8 mouse cellular contexts compared by ENCODE assay signal in the genomic region with DNA sequence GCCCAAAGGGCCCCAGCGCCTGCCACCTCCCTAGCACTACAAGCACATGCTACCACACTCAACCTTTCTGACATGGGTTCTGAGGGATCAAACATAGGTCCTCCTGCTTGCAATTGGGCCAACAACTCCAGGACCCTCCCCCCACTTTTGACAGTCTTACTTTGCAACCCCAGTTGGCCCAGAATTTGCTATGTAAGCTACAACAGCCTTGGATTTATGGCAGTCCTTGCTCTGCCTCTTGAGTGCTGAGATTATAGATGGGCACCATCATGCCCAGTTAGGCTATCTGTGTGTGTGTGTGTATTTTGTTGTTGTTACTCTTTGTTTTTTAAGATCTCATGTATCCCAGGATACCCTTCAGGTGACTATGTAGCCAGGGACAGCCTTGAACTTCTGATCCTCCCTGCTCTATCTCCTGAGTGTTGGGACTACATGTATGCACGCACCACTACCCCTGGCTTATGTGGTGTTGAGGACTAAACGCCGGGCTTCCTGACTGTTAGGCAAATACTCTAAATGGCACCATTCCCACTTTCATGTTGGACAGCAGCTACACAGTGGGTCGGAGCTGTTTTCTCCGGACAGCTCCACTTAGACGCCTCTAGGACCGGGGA. TPM values are rescaled to one million over a fixed set of nuclear protein-coding genes. Genes with fewer than 3 reads are reported as not detected.
DNase-seq lines count a peak whose midpoint lies in the region; ATAC-seq and TF ChIP-seq lines count a peak whose summit lies in the region.

No protein-coding gene starts in this region.

- ATAC-seq in kidney, embryonic 16.5 days (ENCODE audit: low FRiP score, low TSS enrichment): no peak
- no peak; the same call in 1 of the 2 replicates for ATAC-seq in hindbrain, postnatal 0 days
- no peak for ATAC-seq in midbrain, embryonic 15.5 days (replicated peaks)
- ATAC-seq in frontal cortex, adult (ENCODE audit: low TSS enrichment): no peak

- no peaks in the 10 kb centered on the region for H3K27me3 ChIP-seq in kidney, embryonic 16.5 days (ENCODE audit: insufficient read depth, low read length)
- peaks cover 5% of the 10 kb centered on the region; the same call in 1 of the 2 replicates for H3K27me3 ChIP-seq in embryonic facial prominence, embryonic 10.5 days (replicated peaks; ENCODE audit: low read depth, poor library complexity, severe bottlenecking)
- H3K27me3 ChIP-seq in hindbrain, postnatal 0 days (ENCODE audit: insufficient read depth, low read length): no peaks in the 10 kb centered on the region
- H3K27me3 ChIP-seq in midbrain, embryonic 15.5 days (replicated peaks): no peaks in the 10 kb centered on the region

- no peak for TF ChIP-seq CTCF in hindbrain, postnatal 0 days (IDR thresholded peaks at IDR 0.05; ENCODE audit: low read depth)

- H3K4me2 ChIP-seq in kidney, embryonic 16.5 days (replicated peaks; ENCODE audit: low read depth, low read length): peak overlapping the region; percentile 84
- peak overlapping the region; percentile 88 for H3K4me2 ChIP-seq in hindbrain, postnatal 0 days (ENCODE audit: low read depth, low read length)
- peak overlapping the region; percentile 96 for H3K4me2 ChIP-seq in midbrain, embryonic 15.5 days

- H3K9ac ChIP-seq in kidney, embryonic 16.5 days (replicated peaks; ENCODE audit: low read length): no peak overlapping the region
- peak overlapping the region; percentile 66 for H3K9ac ChIP-seq in hindbrain, postnatal 0 days (replicated peaks; ENCODE audit: low read length)
- H3K9ac ChIP-seq in midbrain, embryonic 15.5 days: peak overlapping the region; percentile 70; the same call in 1 of the 2 replicates

- H3K4me3 ChIP-seq in kidney, embryonic 16.5 days (ENCODE audit: low read length): peak overlapping the region; percentile 76
- H3K4me3 ChIP-seq in embryonic facial prominence, embryonic 10.5 days: peak overlapping the region; percentile 83
- peak overlapping the region; percentile 67 for H3K4me3 ChIP-seq in hindbrain, postnatal 0 days (ENCODE audit: low read length)
- peak overlapping the region; percentile 70 for H3K4me3 ChIP-seq in midbrain, embryonic 15.5 days

- peaks cover 72% of the 10 kb centered on the region for H3K4me1 ChIP-seq in kidney, embryonic 16.5 days (ENCODE audit: insufficient read depth, low read length)
- H3K4me1 ChIP-seq in embryonic facial prominence, embryonic 10.5 days: peaks cover 62% of the 10 kb centered on the region
- H3K4me1 ChIP-seq in hindbrain, postnatal 0 days (ENCODE audit: insufficient read depth, low read length): peaks cover 26% of the 10 kb centered on the region
- peaks cover 16% of the 10 kb centered on the region for H3K4me1 ChIP-seq in midbrain, embryonic 15.5 days

- WGBS in kidney, embryonic 16.5 days: 17% methylated on average over 8 of the region's 8 CpGs
- 27% methylated on average over 8 of the region's 8 CpGs for WGBS in embryonic facial prominence, embryonic 10.5 days
- WGBS in hindbrain, postnatal 0 days: 17% methylated on average over 8 of the region's 8 CpGs
- WGBS in midbrain, embryonic 15.5 days: 22% methylated on average over 8 of the region's 8 CpGs

- no peaks in the 10 kb centered on the region for H3K36me3 ChIP-seq in kidney, embryonic 16.5 days (ENCODE audit: insufficient read depth, low read length)
- H3K36me3 ChIP-seq in embryonic facial prominence, embryonic 10.5 days (replicated peaks): no peaks in the 10 kb centered on the region
- H3K36me3 ChIP-seq in hindbrain, postnatal 0 days (ENCODE audit: insufficient read depth, low read length): no peaks in the 10 kb centered on the region
- H3K36me3 ChIP-seq in midbrain, embryonic 15.5 days (replicated peaks): no peaks in the 10 kb centered on the region

- peak overlapping the region; percentile 94 for H3K27ac ChIP-seq in kidney, embryonic 16.5 days (ENCODE audit: low read length)
- H3K27ac ChIP-seq in embryonic facial prominence, embryonic 10.5 days (replicated peaks): peak overlapping the region; percentile 83
- H3K27ac ChIP-seq in hindbrain, postnatal 0 days: peak overlapping the region; percentile 82
- 0 out of 2 replicates have a peak overlapping the region, but pooled peaks have one; percentile 40 for H3K27ac ChIP-seq in midbrain, embryonic 15.5 days

- no peak for DNase-seq in kidney, adult 11 months
- DNase-seq in embryonic facial prominence, embryonic 10.5 days (ENCODE audit: low spot score): no peak
- DNase-seq in hindbrain, postnatal 0 days (ENCODE audit: low spot score): no peak
- DNase-seq in layer of hippocampus, postnatal 14 days (ENCODE audit: low spot score in 2 of 2): no peak
- no peak for DNase-seq in gastrocnemius, adult 8-10 months (ENCODE audit: low spot score in 2 of 2)

- no peaks in the 10 kb centered on the region for H3K9me3 ChIP-seq in kidney, embryonic 16.5 days (ENCODE audit: low read length)
- H3K9me3 ChIP-seq in embryonic facial prominence, embryonic 10.5 days: no peaks in the 10 kb centered on the region
- H3K9me3 ChIP-seq in hindbrain, postnatal 0 days (ENCODE audit: low read length): no peaks in the 10 kb centered on the region
- H3K9me3 ChIP-seq in midbrain, embryonic 15.5 days: no peaks in the 10 kb centered on the region

RNA-seq across cellular contexts. Expression of a gene that starts 2.4 kb away (rescaled TPM):
- polyA plus RNA-seq in kidney, embryonic 16.5 days (2015; fragmentation: Nextera tagmentation; extraction: Ambion mirVana): 6.6 and 6.7 TPM in 2 replicates
- 1.7 and 2.5 TPM in 2 replicates for polyA plus RNA-seq in embryonic facial prominence, embryonic 10.5 days (2016; fragmentation: Nextera tagmentation; extraction: Ambion mirVana)
- total RNA-seq in hindbrain, postnatal 0 days (2014; rRNA removed): 8.1 and 10.1 TPM in 2 replicates
- 3.7 and 4.4 TPM in 2 replicates for polyA plus RNA-seq in hindbrain, postnatal 0 days (2015; fragmentation: Nextera tagmentation; extraction: Ambion mirVana)
- polyA plus RNA-seq in midbrain, embryonic 15.5 days (2015; fragmentation: Nextera tagmentation; extraction: Ambion mirVana): 2.5 and 2.7 TPM in 2 replicates
- 10 to 100 TPM; 10.1 to 11.8 TPM for total RNA-seq in layer of hippocampus, postnatal 14 days (2021)
- total RNA-seq in gastrocnemius, adult 8-10 months (2022): 10 to 100 TPM; 20.9 to 28.6 (median 25.4) TPM

RNA-seq across cellular contexts. Expression of a gene that starts 25.2 kb away (rescaled TPM):
- polyA plus RNA-seq in kidney, embryonic 16.5 days (2015; fragmentation: Nextera tagmentation; extraction: Ambion mirVana): 0.60 and 0.92 TPM in 2 replicates
- 0.16 and 0.26 TPM in 2 replicates for polyA plus RNA-seq in embryonic facial prominence, embryonic 10.5 days (2016; fragmentation: Nextera tagmentation; extraction: Ambion mirVana)
- total RNA-seq in hindbrain, postnatal 0 days (2014; rRNA removed): 1.1 TPM in 1 of 2 replicates, not detected in the other
- polyA plus RNA-seq in hindbrain, postnatal 0 days (2015; fragmentation: Nextera tagmentation; extraction: Ambion mirVana): 0.34 TPM in 1 of 2 replicates, not detected in the other
- 0.18 and 0.33 TPM in 2 replicates for polyA plus RNA-seq in midbrain, embryonic 15.5 days (2015; fragmentation: Nextera tagmentation; extraction: Ambion mirVana)
- total RNA-seq in layer of hippocampus, postnatal 14 days (2021): under 1 TPM; 0.17 to 0.21 TPM
- total RNA-seq in gastrocnemius, adult 8-10 months (2022): under 1 TPM in 2 of 4 experiments, not detected in 2; 0.15 to 0.27 TPM

RNA-seq across cellular contexts. Expression of a gene that starts 27.5 kb away (rescaled TPM):
- polyA plus RNA-seq in kidney, embryonic 16.5 days (2015; fragmentation: Nextera tagmentation; extraction: Ambion mirVana): not detected in 2 replicates
- not detected in 2 replicates for polyA plus RNA-seq in embryonic facial prominence, embryonic 10.5 days (2016; fragmentation: Nextera tagmentation; extraction: Ambion mirVana)
- total RNA-seq in hindbrain, postnatal 0 days (2014; rRNA removed): not detected in 2 replicates
- not detected in 2 replicates for polyA plus RNA-seq in hindbrain, postnatal 0 days (2015; fragmentation: Nextera tagmentation; extraction: Ambion mirVana)
- 0.46 TPM in 1 of 2 replicates, not detected in the other for polyA plus RNA-seq in midbrain, embryonic 15.5 days (2015; fragmentation: Nextera tagmentation; extraction: Ambion mirVana)
- not detected for total RNA-seq in layer of hippocampus, postnatal 14 days (2021)
- not detected for total RNA-seq in gastrocnemius, adult 8-10 months (2022)

RNA-seq across cellular contexts. Expression of a gene that starts 28.7 kb away (rescaled TPM):
- 99.3 and 104 TPM in 2 replicates for polyA plus RNA-seq in kidney, embryonic 16.5 days (2015; fragmentation: Nextera tagmentation; extraction: Ambion mirVana)
- 116 and 122 TPM in 2 replicates for polyA plus RNA-seq in embryonic facial prominence, embryonic 10.5 days (2016; fragmentation: Nextera tagmentation; extraction: Ambion mirVana)
- total RNA-seq in hindbrain, postnatal 0 days (2014; rRNA removed): 93.7 and 106 TPM in 2 replicates
- polyA plus RNA-seq in hindbrain, postnatal 0 days (2015; fragmentation: Nextera tagmentation; extraction: Ambion mirVana): 86.3 and 91.0 TPM in 2 replicates
- polyA plus RNA-seq in midbrain, embryonic 15.5 days (2015; fragmentation: Nextera tagmentation; extraction: Ambion mirVana): 106 and 108 TPM in 2 replicates
- 10 to 100 TPM; 73.6 to 79.4 TPM for total RNA-seq in layer of hippocampus, postnatal 14 days (2021)
- 10 to 100 TPM; 46.5 to 60.3 (median 57.4) TPM for total RNA-seq in gastrocnemius, adult 8-10 months (2022)

RNA-seq across cellular contexts. Expression of a gene that starts 43.1 kb away (rescaled TPM):
- 6.8 and 8.0 TPM in 2 replicates for polyA plus RNA-seq in kidney, embryonic 16.5 days (2015; fragmentation: Nextera tagmentation; extraction: Ambion mirVana)
- 0.33 and 0.46 TPM in 2 replicates for polyA plus RNA-seq in embryonic facial prominence, embryonic 10.5 days (2016; fragmentation: Nextera tagmentation; extraction: Ambion mirVana)
- 5.8 and 9.6 TPM in 2 replicates for total RNA-seq in hindbrain, postnatal 0 days (2014; rRNA removed)
- 5.6 and 6.2 TPM in 2 replicates for polyA plus RNA-seq in hindbrain, postnatal 0 days (2015; fragmentation: Nextera tagmentation; extraction: Ambion mirVana)
- polyA plus RNA-seq in midbrain, embryonic 15.5 days (2015; fragmentation: Nextera tagmentation; extraction: Ambion mirVana): 8.2 and 9.5 TPM in 2 replicates
- total RNA-seq in layer of hippocampus, postnatal 14 days (2021): 1 to 10 TPM; 3.0 to 3.5 TPM
- total RNA-seq in gastrocnemius, adult 8-10 months (2022): under 1 TPM; 0.24 to 0.77 (median 0.61) TPM

Comparison
In these comparisons a context has a peak if more than half of its experiments do, and no peak if none do; other contexts are left out.
1. H3K27ac ChIP-seq: peak in every context shown above with its lines; median percentile 94 in kidney, embryonic 16.5 days; 83 in embryonic facial prominence, embryonic 10.5 days; 82 in hindbrain, postnatal 0 days; 40 in midbrain, embryonic 15.5 days.